Mouse (Mus musculus) megakaryocyte-erythroid progenitor cell, adult 5 weeks (primary cell): ENCODE results near the gene Snurf. TPM values are rescaled to one million over a fixed set of nuclear protein-coding genes. Genes with fewer than 3 reads are reported as not detected.

Experiments used
- polyA plus RNA-seq: library from polyadenylated mRNA; stranded (reverse); fragments of >175 nt; gene quantifications from 2 replicates; pipeline ENCODE4 v1.2.3, GENCODE M21; 2012

Gene Snurf
- not detected in 2 replicates for polyA plus RNA-seq

DNA sequence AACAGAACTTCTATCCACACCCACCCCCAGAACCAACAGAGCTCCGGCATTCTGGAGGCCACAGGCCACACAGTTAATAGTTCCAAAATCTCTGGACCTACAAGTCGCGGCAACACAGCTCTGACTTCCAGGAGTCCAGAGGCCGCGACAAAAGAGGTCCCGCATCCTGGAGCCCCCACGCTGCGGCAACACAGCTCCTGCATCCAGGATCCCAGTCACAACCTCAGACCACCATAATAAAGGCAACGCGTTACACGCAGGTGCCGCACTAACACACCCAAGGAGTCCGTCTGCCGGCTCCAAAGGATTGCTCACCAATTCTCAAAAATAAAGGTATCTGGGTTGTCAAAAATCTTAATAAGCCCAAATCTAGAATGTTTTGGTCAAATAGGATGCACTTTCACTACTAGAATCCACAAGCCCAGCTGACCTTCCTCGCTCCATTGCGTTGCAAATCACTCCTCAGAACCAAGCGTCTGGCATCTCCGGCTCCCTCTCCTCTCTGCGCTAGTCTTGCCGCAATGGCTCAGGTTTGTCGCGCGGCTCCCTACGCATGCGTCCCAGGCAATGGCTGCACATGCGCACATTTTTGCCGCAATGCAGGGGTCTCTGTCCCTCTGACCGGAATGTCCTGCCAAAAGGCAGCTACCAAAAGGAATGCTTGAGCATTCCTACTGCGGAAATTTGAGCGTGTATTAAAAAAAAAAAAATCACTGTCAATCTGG, at the start of gene Snurf, which contains the start of gene Gm38393:
Snurf (minus strand) TSS at position 444 of the 725 bp plus-strand sequence.
Gm38393 (minus strand) TSS at position 459 of the 725 bp plus-strand sequence.

Other genes with a start within 250 kb of the Snurf start
- gene Gm38393, start within 50 bp of the Snurf start, polyA plus RNA-seq: 0.05 TPM in 1 of 2 replicates, not detected in the other
- 0.04 TPM in 1 of 2 replicates, not detected in the other for gene Snrpn, start 135.2 kb upstream of the Snurf start, polyA plus RNA-seq